Mouse (Mus musculus): ENCODE data around the gene Noct.

DNA sequence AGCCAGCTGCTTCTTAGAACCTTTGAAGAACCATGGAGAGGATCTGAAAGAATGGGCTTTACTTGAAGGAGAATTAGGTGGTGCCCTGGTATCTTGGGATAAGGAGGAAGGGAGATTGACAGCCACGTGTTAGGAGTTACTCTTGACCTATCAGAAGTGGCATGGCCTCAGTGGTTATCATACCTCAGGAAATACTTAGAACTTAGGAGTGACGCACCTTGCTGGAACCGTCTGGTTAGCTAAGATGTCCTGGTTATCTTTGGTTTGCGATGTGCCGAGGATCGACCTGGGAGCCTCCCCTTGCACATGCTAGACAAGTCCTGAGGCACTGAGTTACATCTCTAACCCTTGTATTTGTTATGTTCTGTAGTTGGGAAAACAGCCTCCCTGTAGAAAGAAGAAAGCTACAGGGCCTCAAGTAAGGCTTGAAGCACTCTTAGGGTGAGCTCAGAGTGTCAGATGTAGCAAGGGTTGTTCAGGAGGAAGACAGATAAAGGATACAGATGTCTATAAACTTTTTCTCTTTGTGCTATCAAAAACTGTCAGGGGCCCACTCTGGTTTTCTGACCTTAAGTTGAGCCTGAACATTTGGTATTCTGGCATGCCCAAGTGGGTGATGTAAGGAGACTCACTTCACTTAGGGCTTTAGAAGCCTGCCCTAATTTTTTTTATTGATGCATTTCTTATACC is 6.0 kb downstream of the Noct start:
- TF ChIP-seq EP300 (IDR thresholded peaks at IDR 0.05) = no peak
- no peak for TF ChIP-seq CTCF (IDR thresholded peaks at IDR 0.05)

Data from lung, postnatal 0 days (tissue).